Mouse (Mus musculus) heart, postnatal 10 days (tissue): ENCODE results near the gene Ube2h. TPM values are rescaled to one million over a fixed set of nuclear protein-coding genes. Genes with fewer than 3 reads are reported as not detected.

ENCODE experiments used
- DNase-seq, 2 experiments: peaks; one replicate each; pipeline ENCODE4 v3.0.0; 2021
- intact Hi-C: fragments of 180-260 bp; cut with DNase I; formaldehyde crosslinking; loops from one replicate; pipeline ENCODE4 v1.15.1; 2025
- microRNA-seq, 2 experiments: library from miRNA; unstranded; fragments of <30 nt; microRNA quantifications; one replicate each; pipeline ENCODE4 v1.2.0; 2022
- total RNA-seq, 2 experiments: library from RNA; stranded (reverse); gene quantifications; 2 replicates each; pipeline ENCODE4 v1.2.3; 2021

The Ube2h gene
- total RNA-seq, 2 experiments from 2014 or later: 84.2 to 86.2 TPM

DNA sequence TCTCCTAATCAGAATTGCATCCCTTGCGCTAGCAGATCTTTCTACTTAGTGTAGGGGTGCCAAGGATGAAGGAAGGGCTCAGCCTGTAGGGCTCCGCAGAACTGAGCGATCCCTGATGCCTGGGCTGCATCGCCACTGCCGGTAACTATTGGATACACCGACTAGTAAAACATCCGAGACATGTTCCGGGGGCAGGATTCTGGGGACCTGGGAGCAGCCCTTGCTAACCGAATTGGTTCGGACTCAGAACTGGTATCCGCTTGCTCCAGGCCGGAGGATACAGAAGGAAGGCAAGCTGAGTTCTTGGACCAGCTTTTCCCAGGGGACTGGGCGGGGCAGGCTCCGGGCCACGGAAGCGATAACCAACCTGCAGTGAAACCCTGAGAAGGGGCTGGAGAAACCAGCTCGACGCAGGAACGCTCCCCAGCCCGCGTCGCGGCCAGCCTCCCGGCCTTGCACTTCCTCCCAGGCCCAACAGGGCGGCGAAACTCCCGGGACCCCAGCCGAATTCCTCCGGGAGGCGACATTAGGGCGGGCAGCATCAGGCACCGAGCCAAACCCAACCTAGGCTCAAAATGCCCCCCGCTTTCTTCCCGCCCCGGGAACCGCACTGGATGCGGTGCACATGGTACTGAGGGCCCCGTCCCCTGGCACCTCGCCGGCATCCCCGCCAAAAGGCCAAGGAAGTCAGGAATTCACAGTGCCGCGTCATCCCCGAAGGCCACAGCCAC, 131.4 kb downstream of the Ube2h start:
- intact Hi-C loops: no loop called here
- no peak for DNase-seq

DNA sequence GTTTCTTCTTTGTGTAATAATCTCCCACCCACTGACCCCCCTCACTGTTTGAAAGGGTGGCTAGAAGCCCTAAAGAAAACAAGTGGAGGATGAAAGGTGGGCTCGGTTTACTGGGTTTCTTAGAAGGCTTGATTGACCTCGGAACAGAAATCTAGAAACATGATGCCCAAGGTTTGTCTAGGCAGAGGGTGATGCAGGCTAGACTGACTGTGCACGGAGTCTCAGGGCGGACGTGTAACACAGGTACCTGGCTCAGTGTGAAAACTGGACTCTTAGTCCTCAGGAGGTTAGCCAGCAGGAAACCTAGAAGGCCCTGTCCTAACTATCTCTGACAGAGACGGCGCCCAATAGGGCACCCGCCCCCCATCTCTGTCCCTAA, 131.9 kb downstream of the Ube2h start:
- intact Hi-C loops: no loop called here
- no peak for DNase-seq

DNA sequence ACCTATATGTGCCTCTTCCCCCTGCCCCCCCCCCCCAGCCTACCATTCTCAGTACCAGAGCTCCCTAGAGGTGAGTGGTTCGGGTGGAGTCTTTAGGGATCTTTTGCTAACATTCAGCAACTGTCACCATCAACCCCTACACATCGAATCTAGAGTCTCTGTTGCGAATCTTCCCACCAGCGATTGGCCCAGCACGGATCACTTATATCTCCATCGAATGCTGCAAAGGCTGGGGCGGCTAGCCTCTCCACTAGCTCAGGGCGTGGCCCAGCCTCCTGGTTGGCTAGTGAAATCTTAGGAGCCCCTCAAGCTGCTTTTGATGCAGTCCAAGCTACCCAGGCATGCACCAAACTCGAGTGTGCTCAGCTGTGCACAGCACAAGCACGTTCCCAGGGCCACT, 132.4 kb downstream of the Ube2h start:
- intact Hi-C loops: no loop called here
- DNase-seq: no peak

DNA sequence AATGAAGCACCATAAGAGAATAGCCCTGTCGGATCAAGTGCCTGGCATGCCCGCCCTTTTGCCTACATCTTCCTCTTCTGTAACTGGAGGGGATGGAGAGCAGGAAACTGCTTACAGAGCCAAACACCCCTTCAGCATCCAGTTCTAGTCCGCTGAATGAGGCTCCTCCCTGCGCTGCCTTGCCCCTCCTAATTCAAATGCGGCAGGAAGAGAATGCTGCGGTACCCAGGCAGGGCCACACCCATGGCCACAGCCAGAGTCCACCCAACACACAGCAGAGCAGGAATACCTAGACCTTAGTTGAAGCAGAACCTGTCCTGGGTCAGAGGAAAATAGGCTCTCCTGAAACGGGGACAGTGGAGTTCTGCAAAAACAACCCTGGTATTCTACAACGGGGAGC, 133.1 kb downstream of the Ube2h start:
- no peak for DNase-seq
- intact Hi-C loops: no loop called here

DNA sequence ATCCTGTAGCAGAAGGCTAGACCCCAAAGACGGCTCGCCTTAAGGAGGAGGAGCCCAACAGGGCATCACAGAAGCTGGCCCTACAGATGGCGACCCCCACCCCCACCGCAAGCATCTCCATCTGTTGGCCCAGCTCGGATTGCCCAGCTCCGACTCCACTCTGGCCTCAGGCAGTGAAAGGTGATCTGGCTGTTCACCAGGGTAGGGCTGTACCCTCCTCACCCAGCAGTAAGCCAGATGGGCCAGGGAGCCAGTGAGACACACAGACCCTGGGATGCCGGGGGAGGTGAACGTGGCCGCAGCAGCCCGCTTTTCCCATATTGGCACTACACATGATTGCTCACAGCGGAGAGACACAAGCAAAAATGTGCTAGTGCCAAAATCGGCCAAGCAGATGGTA, 135.2 kb downstream of the Ube2h start:
- no peak for DNase-seq
- intact Hi-C loops: no loop called here

DNA sequence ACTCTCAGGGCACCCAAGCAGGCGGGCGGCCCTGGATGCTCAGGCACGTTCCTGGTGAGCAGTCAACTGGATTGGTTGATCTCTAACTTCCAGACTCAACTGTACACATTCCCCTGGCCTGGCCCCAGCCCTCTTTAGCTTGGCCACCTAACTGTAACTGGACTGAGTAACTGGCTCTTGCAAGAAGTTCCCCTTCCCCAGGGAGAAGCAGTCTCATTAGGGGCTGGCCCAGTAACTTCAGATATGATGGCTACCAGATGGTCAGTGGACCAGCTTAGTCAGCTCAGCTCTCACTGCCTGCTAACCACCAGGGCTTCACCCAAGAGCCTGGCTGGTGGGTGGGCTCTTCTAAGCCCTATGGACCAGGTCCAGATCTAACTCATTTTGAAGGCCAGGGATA, 136.1 kb downstream of the Ube2h start:
- DNase-seq: peak; percentile 58 to 62
- intact Hi-C loops: no loop called here

DNA sequence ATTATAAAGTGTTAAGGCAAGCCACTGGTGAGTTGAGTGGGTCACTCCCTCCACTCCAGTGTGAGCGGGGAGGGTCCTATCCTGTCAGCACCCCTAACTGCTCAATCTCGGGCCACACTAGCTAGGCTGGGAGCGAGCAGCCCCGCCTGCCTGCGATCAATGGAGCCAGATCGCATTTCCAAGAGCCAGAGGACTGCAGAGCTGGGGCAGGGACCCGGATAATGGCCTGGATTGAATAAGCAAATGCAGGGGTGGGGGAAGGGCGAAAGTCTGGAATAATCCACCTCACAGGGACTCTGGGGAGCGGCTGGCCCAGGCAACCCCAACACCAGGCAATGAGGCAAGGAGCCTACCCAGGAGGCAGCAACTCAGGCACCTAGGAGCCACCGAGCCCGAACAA, 137.1 kb downstream of the Ube2h start:
- DNase-seq: no peak
- intact Hi-C loops: no loop called here

DNA sequence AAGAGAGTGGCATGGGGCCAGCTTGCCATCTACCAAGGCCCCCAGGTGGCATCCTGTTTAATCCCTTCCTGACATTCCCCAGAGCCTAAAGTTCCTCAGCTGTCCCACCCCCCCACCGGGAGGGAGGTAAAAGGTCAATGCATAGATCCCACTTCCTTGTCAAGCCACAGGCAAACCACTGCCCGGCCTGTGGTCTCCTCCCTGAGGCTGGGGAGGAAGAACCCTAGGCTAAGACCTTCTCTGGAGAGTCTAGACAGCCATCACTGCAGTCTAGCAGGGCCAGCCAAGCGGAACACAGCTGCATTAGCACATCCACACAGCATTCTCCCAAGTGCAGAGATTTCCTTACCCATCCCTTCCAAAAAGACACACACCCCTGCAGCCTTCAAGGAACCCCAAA, 138.0 kb downstream of the Ube2h start:
- no peak for DNase-seq
- intact Hi-C loops: no loop called here

DNA sequence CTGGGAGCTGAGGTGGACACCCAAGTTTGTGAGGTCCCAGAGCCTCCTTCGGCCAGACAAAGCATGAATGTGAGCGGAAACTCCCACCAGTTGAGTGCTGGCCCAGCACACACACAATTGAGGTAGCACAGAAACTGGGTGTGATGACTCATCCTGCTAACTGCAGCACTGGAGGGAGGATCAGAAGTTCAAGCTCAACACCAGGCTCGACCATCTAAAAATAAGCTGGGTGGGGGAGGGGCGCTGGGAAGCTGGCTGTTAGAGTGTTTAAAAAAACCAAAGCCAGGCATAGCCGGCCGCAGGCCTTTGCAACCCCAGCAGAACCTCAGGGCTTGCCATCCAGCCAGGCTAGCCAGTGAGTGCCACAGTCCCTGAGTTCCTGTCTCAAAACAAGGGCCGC, 142.2 kb downstream of the Ube2h start:
- intact Hi-C loops: no loop called here
- peak in 1 of 2 experiments; percentile 52 for DNase-seq

DNA sequence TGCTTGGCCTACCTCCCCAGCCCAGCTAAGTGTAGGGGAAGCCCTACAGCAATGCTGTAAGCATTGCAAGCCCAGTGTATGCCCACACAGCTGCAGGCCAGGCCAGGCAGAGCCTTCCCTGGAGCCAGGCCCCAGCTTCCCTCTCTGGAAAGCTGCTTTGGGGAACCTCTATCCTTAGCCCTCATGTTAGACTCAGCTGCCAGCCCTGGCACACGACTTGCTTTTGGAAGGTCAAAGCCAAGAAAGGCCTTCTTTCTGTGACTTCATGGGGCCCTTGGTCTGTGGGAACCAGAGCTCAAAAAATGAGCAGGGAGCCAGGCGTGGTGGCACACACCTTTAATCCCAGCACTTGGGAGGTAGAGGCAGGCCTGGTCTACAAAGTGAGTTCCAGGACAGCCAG, 142.7 kb downstream of the Ube2h start:
- intact Hi-C loops: no loop called here
- DNase-seq: no peak

Small RNAs within 50 kb of the gene (microRNA-seq; reads per million reads assigned to microRNA genes)
- gene Mir182: 43.5 to 54.3 reads per million in 2 experiments
- gene Mir183: 21.3 to 25.7 reads per million in 2 experiments
- gene Mir96: 0.47 to 1.7 reads per million in 2 experiments

Other genes starting within 250 kb of the Ube2h start
- gene Zc3hc1, start 86.5 kb upstream of the Ube2h start, total RNA-seq: 10 to 100 TPM; 17.2 to 21.9 TPM
- 10 to 100 TPM; 68.3 to 70.4 TPM for gene Klhdc10, start 97.3 kb upstream of the Ube2h start, total RNA-seq
- gene Tmem209, start 205.2 kb upstream of the Ube2h start, total RNA-seq: 10 to 100 TPM; 12.0 to 13.3 TPM
- not detected for gene Ssmem1, start 205.3 kb upstream of the Ube2h start, total RNA-seq
- gene Cpa2, start 237.0 kb upstream of the Ube2h start, total RNA-seq: under 1 TPM; 0.17 to 0.65 TPM